Mouse (Mus musculus) layer of hippocampus, adult 11-12 months (tissue): ENCODE data around the gene Nap1l2.
"Not testable (repeated sequence)": the region's sequence is repeated elsewhere in the genome, so short reads cannot be mapped to it uniquely, and the experiment has no call there.

Source experiments
- DNase-seq: peaks from one replicate; pipeline ENCODE4 v3.0.0; 2022; ENCODE audit warnings: low spot score

Gene Nap1l2

GRCm38 (mm10) chrX:103186431-103186786, at the start of gene Nap1l2:
Nap1l2 (minus strand) TSS chrX:103186640.
- peak; percentile 72 for DNase-seq

GRCm38 (mm10) chrX:103215251-103215650, 28.8 kb upstream of the Nap1l2 start:
- DNase-seq, result no peak

- no peak for DNase-seq
Observed at GRCm38 (mm10) chrX:103186829-103187228, 389 bp upstream of the Nap1l2 start.

- DNase-seq, result no peak
Observed at GRCm38 (mm10) chrX:103185781-103186430, 534 bp downstream of the Nap1l2 start.

GRCm38 (mm10) chrX:103183536-103183935, 2.9 kb downstream of the Nap1l2 start:
- no peak for DNase-seq

- DNase-seq, result no peak
Observed at GRCm38 (mm10) chrX:103179771-103180558, 6.5 kb downstream of the Nap1l2 start.

GRCm38 (mm10) chrX:103164948-103165605, 21.4 kb downstream of the Nap1l2 start:
- not testable (repeated sequence) for DNase-seq

- no peak for DNase-seq
Observed at GRCm38 (mm10) chrX:103156134-103156533, 30.3 kb downstream of the Nap1l2 start.

- no peak for DNase-seq
Observed at GRCm38 (mm10) chrX:103138549-103138948, 47.9 kb downstream of the Nap1l2 start.
